Mouse (Mus musculus) kidney, adult 2 months (tissue): Measurements from ENCODE around the gene Tctn1.

Experiments
- CTCF ChIP-seq: fragments of 200-500 bp; conservative IDR thresholded peaks from 2 replicates; pipeline ENCODE4 v1.5.1; 2011; ENCODE audit warnings: low read depth, mild to moderate bottlenecking, control low read depth, low read length, moderate library complexity, mixed read lengths; ENCODE audit not compliant: insufficient read depth, insufficient read length
- POLR2A ChIP-seq: fragments of 200-500 bp; IDR thresholded peaks from one replicate; pipeline ENCODE4 v1.6.1; 2011; ENCODE audit warnings: low read depth, low read length, control low read depth

DNA sequence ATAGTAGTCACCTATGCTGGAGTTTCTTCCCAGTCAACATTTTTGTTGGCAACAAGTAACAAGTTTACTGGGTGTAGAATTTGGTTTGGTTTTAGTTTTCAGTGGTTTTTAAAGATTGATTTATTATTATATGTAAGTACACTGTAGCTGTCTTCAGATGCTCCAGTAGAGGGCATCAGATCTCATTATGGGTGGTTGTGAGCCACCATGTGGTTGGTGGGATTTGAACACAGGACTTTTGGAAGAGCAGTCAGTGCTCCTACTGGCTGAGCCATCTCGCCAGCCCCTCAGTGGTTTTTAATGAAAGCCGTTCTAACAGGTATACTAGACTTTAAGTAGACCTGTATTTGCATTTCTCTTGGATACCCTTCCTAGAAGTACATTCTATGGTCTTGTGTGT, 1.7 kb upstream of the Tctn1 start:
- TF ChIP-seq POLR2A = no peak
- TF ChIP-seq CTCF = no peak; the same call in 1 of the 2 replicates
